Mouse (Mus musculus): ENCODE measurements around the gene Copz2. TPM values are rescaled to one million over a fixed set of nuclear protein-coding genes. Genes with fewer than 3 reads are reported as not detected.

Gene Copz2
- polyA plus RNA-seq, 1 experiment: 23.9 TPM

DNA sequence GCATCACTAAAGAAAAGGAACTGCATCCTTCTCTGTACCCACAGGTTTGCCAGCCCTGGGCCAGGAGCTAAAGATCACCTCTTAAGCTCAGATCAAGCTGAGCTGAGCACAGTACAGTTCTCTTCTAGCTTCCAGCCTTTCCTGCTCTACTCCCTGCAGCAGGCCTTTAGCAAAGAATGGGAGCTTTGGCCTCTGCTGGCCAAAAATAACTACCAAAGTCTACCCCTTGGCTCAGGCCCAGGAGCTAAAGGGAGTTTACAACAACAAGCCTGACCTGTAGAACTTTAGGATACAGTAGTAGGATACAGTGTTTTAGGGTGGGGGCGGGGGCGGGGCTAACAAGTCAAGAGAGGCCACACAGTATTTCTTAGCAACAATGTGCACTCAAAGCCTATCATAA lies 23.2 kb upstream of the Copz2 start:
- Histone ChIP-seq H3K4me1 (ENCODE audit: control insufficient read depth, insufficient read depth, low read length) (peaks cover 2% of the 10 kb centered on the region), H3K27ac (ENCODE audit: insufficient read depth, low read length) (peak overlapping the region; percentile 21), H3K4me3 (ENCODE audit: low read depth, low read length) (no peak overlapping the region), H3K9ac (ENCODE audit: low read depth, poor library complexity, severe bottlenecking) (peak overlapping the region; percentile 12; the same call in 1 of the 2 replicates), H3K9me3 (replicated peaks; ENCODE audit: control insufficient read depth, insufficient read depth, low read length, poor library complexity, severe bottlenecking) (no peaks in the 10 kb centered on the region), H3K36me3 (ENCODE audit: control insufficient read depth, insufficient read depth, low read length, poor library complexity, severe bottlenecking) (peaks cover 29% of the 10 kb centered on the region), H3K27me3 (ENCODE audit: control insufficient read depth, insufficient read depth, low read length, poor library complexity, severe bottlenecking) (no peaks in the 10 kb centered on the region)
- TF ChIP-seq POLR2A (IDR thresholded peaks at IDR 0.05; ENCODE audit: insufficient read depth, low read length) (no peak), EP300 (IDR thresholded peaks at IDR 0.05; ENCODE audit: insufficient read depth, low read depth, low read length) (no peak), CTCF (IDR thresholded peaks at IDR 0.05; ENCODE audit: low read depth, low read length) (no peak)

DNA sequence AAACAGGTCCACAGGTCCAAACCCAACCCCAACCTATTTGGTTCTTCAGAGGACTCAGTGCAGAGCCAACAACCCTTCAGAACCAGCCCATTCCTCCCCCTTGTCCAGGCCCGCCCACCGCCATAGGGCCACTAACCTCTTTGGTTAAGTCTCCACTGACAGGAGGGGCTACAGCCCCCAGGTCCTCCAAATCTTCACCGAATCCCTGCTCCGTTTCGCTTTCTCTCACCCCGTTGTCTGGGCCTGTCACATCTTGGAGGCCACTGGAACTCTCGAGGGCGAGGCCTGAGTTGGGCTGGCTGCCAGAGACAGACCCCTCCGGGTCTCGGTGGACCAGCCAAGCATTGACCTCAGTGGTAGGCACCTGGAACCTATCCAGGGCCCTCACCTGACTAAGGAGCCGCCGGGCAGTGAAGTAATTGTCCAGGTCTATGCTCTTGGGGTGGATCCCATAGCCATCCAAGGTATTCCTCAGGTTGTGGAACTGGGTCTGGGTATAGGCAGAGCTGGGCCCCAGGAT lies 22.5 kb upstream of the Copz2 start:
- Histone ChIP-seq H3K27ac (ENCODE audit: insufficient read depth, low read length) (peak overlapping the region; percentile 13; the same call in 1 of the 2 replicates), H3K4me3 (ENCODE audit: low read depth, low read length) (no peak overlapping the region), H3K4me1 (ENCODE audit: control insufficient read depth, insufficient read depth, low read length) (peaks cover 2% of the 10 kb centered on the region), H3K9ac (ENCODE audit: low read depth, poor library complexity, severe bottlenecking) (peak overlapping the region; percentile 12; the same call in 1 of the 2 replicates), H3K9me3 (replicated peaks; ENCODE audit: control insufficient read depth, insufficient read depth, low read length, poor library complexity, severe bottlenecking) (no peaks in the 10 kb centered on the region), H3K27me3 (ENCODE audit: control insufficient read depth, insufficient read depth, low read length, poor library complexity, severe bottlenecking) (no peaks in the 10 kb centered on the region), H3K36me3 (ENCODE audit: control insufficient read depth, insufficient read depth, low read length, poor library complexity, severe bottlenecking) (peaks cover 23% of the 10 kb centered on the region)
- no peak for TF ChIP-seq EP300 (IDR thresholded peaks at IDR 0.05; ENCODE audit: insufficient read depth, low read depth, low read length)
- TF ChIP-seq POLR2A (IDR thresholded peaks at IDR 0.05; ENCODE audit: insufficient read depth, low read length): no peak
- no peak for TF ChIP-seq CTCF (IDR thresholded peaks at IDR 0.05; ENCODE audit: low read depth, low read length)

DNA sequence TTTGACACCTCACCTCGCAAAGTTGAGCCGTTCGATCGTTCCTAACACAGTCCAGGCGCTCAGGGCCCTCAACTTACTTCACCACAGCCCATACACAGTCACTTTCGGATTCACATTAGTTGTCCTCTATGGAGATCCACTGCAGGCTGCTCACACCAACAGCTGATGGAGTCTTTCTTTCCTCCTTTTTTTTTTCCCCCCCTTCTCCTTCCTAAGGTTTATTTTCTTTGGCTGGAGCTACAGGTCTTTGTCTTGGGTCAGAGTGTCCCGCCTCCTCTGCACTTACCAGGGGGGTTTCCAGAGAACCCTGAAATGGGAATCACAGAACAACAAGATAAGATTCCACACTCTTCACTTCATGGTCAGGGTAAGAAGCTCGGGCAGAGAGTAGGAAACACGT lies 21.8 kb upstream of the Copz2 start:
- Histone ChIP-seq H3K9ac (ENCODE audit: low read depth, poor library complexity, severe bottlenecking) (no peak overlapping the region), H3K36me3 (ENCODE audit: control insufficient read depth, insufficient read depth, low read length, poor library complexity, severe bottlenecking) (peaks cover 22% of the 10 kb centered on the region), H3K4me3 (ENCODE audit: low read depth, low read length) (no peak overlapping the region), H3K4me1 (ENCODE audit: control insufficient read depth, insufficient read depth, low read length) (peaks cover 2% of the 10 kb centered on the region), H3K27ac (ENCODE audit: insufficient read depth, low read length) (no peak overlapping the region), H3K27me3 (ENCODE audit: control insufficient read depth, insufficient read depth, low read length, poor library complexity, severe bottlenecking) (no peaks in the 10 kb centered on the region), H3K9me3 (replicated peaks; ENCODE audit: control insufficient read depth, insufficient read depth, low read length, poor library complexity, severe bottlenecking) (no peaks in the 10 kb centered on the region)
- no peak for TF ChIP-seq CTCF (IDR thresholded peaks at IDR 0.05; ENCODE audit: low read depth, low read length)
- no peak for TF ChIP-seq POLR2A (IDR thresholded peaks at IDR 0.05; ENCODE audit: insufficient read depth, low read length)
- no peak for TF ChIP-seq EP300 (IDR thresholded peaks at IDR 0.05; ENCODE audit: insufficient read depth, low read depth, low read length)

DNA sequence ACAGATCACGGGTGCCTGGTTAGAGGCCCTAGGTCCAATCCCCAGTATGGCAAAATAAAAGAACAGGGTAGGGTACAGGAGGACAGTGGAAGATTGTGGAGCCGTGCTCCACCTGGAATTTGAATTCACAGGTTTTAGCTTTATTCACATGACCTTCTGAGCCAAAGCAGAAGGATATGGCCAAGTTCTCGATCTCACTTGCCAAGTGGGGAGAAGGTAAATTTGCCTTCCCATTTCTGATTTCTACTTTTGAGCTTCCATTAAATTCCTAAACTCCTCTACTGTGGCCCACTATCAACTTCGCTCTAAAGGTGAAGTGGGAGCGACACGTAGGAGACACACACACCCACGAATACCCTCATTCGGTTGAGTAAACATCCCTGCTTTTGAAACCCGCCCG lies 20.8 kb upstream of the Copz2 start:
- H3K4me1 ChIP-seq (ENCODE audit: control insufficient read depth, insufficient read depth, low read length): peaks cover 2% of the 10 kb centered on the region
- H3K36me3 ChIP-seq (ENCODE audit: control insufficient read depth, insufficient read depth, low read length, poor library complexity, severe bottlenecking): peaks cover 22% of the 10 kb centered on the region
- TF ChIP-seq CTCF (IDR thresholded peaks at IDR 0.05; ENCODE audit: low read depth, low read length) (no peak), POLR2A (IDR thresholded peaks at IDR 0.05; ENCODE audit: insufficient read depth, low read length) (no peak), EP300 (IDR thresholded peaks at IDR 0.05; ENCODE audit: insufficient read depth, low read depth, low read length) (no peak)

DNA sequence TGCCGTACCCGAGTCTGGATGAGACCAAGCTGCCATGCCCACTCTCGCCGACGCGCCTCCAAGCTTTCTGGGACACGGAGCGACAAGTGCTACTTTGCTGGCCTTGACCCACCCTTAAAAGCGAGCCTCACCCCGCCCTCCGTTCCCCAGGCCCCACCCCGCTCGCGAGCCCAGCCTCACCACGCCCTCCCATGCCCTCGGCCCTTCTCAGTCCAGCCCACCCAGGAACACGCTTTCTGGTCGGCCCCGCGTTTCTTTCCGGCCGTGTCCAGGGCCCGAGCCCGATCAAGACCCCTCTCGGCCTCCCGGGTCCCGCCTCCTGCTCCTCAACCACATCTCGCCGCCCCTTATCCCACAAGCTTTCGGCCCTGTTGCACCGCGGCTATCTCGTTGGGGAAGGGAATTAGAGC lies 20.3 kb upstream of the Copz2 start:
- H3K36me3 ChIP-seq (ENCODE audit: control insufficient read depth, insufficient read depth, low read length, poor library complexity, severe bottlenecking): peaks cover 22% of the 10 kb centered on the region
- TF ChIP-seq CTCF (IDR thresholded peaks at IDR 0.05; ENCODE audit: low read depth, low read length): no peak
- TF ChIP-seq POLR2A (IDR thresholded peaks at IDR 0.05; ENCODE audit: insufficient read depth, low read length): peak; percentile 68
- no peaks in the 10 kb centered on the region for H3K9me3 ChIP-seq (replicated peaks; ENCODE audit: control insufficient read depth, insufficient read depth, low read length, poor library complexity, severe bottlenecking)
- peaks cover 2% of the 10 kb centered on the region for H3K4me1 ChIP-seq (ENCODE audit: control insufficient read depth, insufficient read depth, low read length)
- peak overlapping the region; percentile 81 for H3K27ac ChIP-seq (ENCODE audit: insufficient read depth, low read length)
- peak overlapping the region; percentile 85 for H3K9ac ChIP-seq (ENCODE audit: low read depth, poor library complexity, severe bottlenecking)
- H3K4me3 ChIP-seq (ENCODE audit: low read depth, low read length): peak overlapping the region; percentile 83
- H3K27me3 ChIP-seq (ENCODE audit: control insufficient read depth, insufficient read depth, low read length, poor library complexity, severe bottlenecking): no peaks in the 10 kb centered on the region

More for the DNA sequence above, 20.8 kb upstream of the Copz2 start:
- H3K9ac ChIP-seq (ENCODE audit: low read depth, poor library complexity, severe bottlenecking): peak overlapping the region; percentile 85
- H3K4me3 ChIP-seq (ENCODE audit: low read depth, low read length): peak overlapping the region; percentile 83
- 0 out of 2 replicates have a peak overlapping the region, but pooled peaks have one; percentile 13 for H3K27ac ChIP-seq (ENCODE audit: insufficient read depth, low read length)
- H3K27me3 ChIP-seq (ENCODE audit: control insufficient read depth, insufficient read depth, low read length, poor library complexity, severe bottlenecking): no peaks in the 10 kb centered on the region
- H3K9me3 ChIP-seq (replicated peaks; ENCODE audit: control insufficient read depth, insufficient read depth, low read length, poor library complexity, severe bottlenecking): no peaks in the 10 kb centered on the region

- H3K9ac ChIP-seq (ENCODE audit: low read depth, poor library complexity, severe bottlenecking): peak within 1 kb of the TSS; percentile 85
- peaks cover 22% of the 10 kb centered on the region for H3K36me3 ChIP-seq (ENCODE audit: control insufficient read depth, insufficient read depth, low read length, poor library complexity, severe bottlenecking)
- peaks cover 2% of the 10 kb centered on the region for H3K4me1 ChIP-seq (ENCODE audit: control insufficient read depth, insufficient read depth, low read length)
- TF ChIP-seq EP300 (IDR thresholded peaks at IDR 0.05; ENCODE audit: insufficient read depth, low read depth, low read length): 0 out of 2 replicates have a peak, but pooled peaks have one; percentile 66
- no peak for TF ChIP-seq POLR2A (IDR thresholded peaks at IDR 0.05; ENCODE audit: insufficient read depth, low read length)
- no peaks in the 10 kb centered on the region for H3K27me3 ChIP-seq (ENCODE audit: control insufficient read depth, insufficient read depth, low read length, poor library complexity, severe bottlenecking)
- H3K4me3 ChIP-seq (ENCODE audit: low read depth, low read length): peak within 1 kb of the TSS; percentile 88
- H3K9me3 ChIP-seq (replicated peaks; ENCODE audit: control insufficient read depth, insufficient read depth, low read length, poor library complexity, severe bottlenecking): no peaks in the 10 kb centered on the region
- peak within 1 kb of the TSS; percentile 91 for H3K27ac ChIP-seq (ENCODE audit: insufficient read depth, low read length)
Observed at GRCm38 (mm10) chr11:96829813-96830538, 19.7 kb upstream of the Copz2 start, which contains the start of gene Nfe2l1. Nfe2l1 (minus strand) TSS chr11:96829968.
